Mouse (Mus musculus): ENCODE measurements around the gene Shd. TPM values are rescaled to one million over a fixed set of nuclear protein-coding genes. Genes with fewer than 3 reads are reported as not detected.

Gene Shd
- polyA plus RNA-seq, 1 experiment: 207 TPM

GRCm38 (mm10) chr17:56020400-56021084 lies 50.3 kb downstream of the Shd start:
- no peak for DNase-seq (ENCODE audit: low read depth)
- TF ChIP-seq POLR2A (IDR thresholded peaks at IDR 0.05; ENCODE audit: borderline replicate concordance, extremely low read depth, insufficient read depth, insufficient read length, poor library complexity, severe bottlenecking) (no peak), CTCF (IDR thresholded peaks at IDR 0.05; ENCODE audit: borderline replicate concordance, extremely low read depth, insufficient read depth, insufficient read length) (no peak)

- no peak for DNase-seq (ENCODE audit: low read depth)
- TF ChIP-seq CTCF (IDR thresholded peaks at IDR 0.05; ENCODE audit: borderline replicate concordance, extremely low read depth, insufficient read depth, insufficient read length) (no peak), POLR2A (IDR thresholded peaks at IDR 0.05; ENCODE audit: borderline replicate concordance, extremely low read depth, insufficient read depth, insufficient read length, poor library complexity, severe bottlenecking) (no peak)
Measured at GRCm38 (mm10) chr17:56021161-56021910, 51.1 kb downstream of the Shd start.

GRCm38 (mm10) chr17:56022131-56022988 lies 52.1 kb downstream of the Shd start:
- no peak for TF ChIP-seq POLR2A (IDR thresholded peaks at IDR 0.05; ENCODE audit: borderline replicate concordance, extremely low read depth, insufficient read depth, insufficient read length, poor library complexity, severe bottlenecking)
- TF ChIP-seq CTCF (IDR thresholded peaks at IDR 0.05; ENCODE audit: borderline replicate concordance, extremely low read depth, insufficient read depth, insufficient read length): no peak
- no peak for DNase-seq (ENCODE audit: low read depth)

- no peak for TF ChIP-seq POLR2A (IDR thresholded peaks at IDR 0.05; ENCODE audit: borderline replicate concordance, extremely low read depth, insufficient read depth, insufficient read length, poor library complexity, severe bottlenecking)
- no peak for DNase-seq (ENCODE audit: low read depth)
Measured at GRCm38 (mm10) chr17:56022989-56023290, 52.7 kb downstream of the Shd start.

- TF ChIP-seq CTCF (IDR thresholded peaks at IDR 0.05; ENCODE audit: borderline replicate concordance, extremely low read depth, insufficient read depth, insufficient read length): no peak
- no peak for TF ChIP-seq POLR2A (IDR thresholded peaks at IDR 0.05; ENCODE audit: borderline replicate concordance, extremely low read depth, insufficient read depth, insufficient read length, poor library complexity, severe bottlenecking)
- DNase-seq (ENCODE audit: low read depth): no peak
Measured at GRCm38 (mm10) chr17:56023386-56023785, 53.1 kb downstream of the Shd start.

GRCm38 (mm10) chr17:56024476-56024875 lies 54.2 kb downstream of the Shd start:
- DNase-seq (ENCODE audit: low read depth): no peak
- no peak for TF ChIP-seq CTCF (IDR thresholded peaks at IDR 0.05; ENCODE audit: borderline replicate concordance, extremely low read depth, insufficient read depth, insufficient read length)
- TF ChIP-seq POLR2A (IDR thresholded peaks at IDR 0.05; ENCODE audit: borderline replicate concordance, extremely low read depth, insufficient read depth, insufficient read length, poor library complexity, severe bottlenecking): no peak

GRCm38 (mm10) chr17:56024931-56025330 lies 54.7 kb downstream of the Shd start:
- TF ChIP-seq POLR2A (IDR thresholded peaks at IDR 0.05; ENCODE audit: borderline replicate concordance, extremely low read depth, insufficient read depth, insufficient read length, poor library complexity, severe bottlenecking) (no peak), CTCF (IDR thresholded peaks at IDR 0.05; ENCODE audit: borderline replicate concordance, extremely low read depth, insufficient read depth, insufficient read length) (no peak)
- DNase-seq (ENCODE audit: low read depth): no peak

Other genes with a start within 250 kb of the Shd start
- 0.03 and 0.10 TPM in 2 replicates for gene Adgre4, start 220.5 kb upstream of the Shd start, polyA plus RNA-seq (2012; rRNA removed)
- gene Zfp119a, start 91.5 kb upstream of the Shd start, polyA plus RNA-seq (2012; rRNA removed): 3.8 and 4.3 TPM in 2 replicates
- 7.6 and 7.8 TPM in 2 replicates for gene Zfp959, start 78.4 kb upstream of the Shd start, polyA plus RNA-seq (2012; rRNA removed)
- 2.6 and 3.4 TPM in 2 replicates for gene Zfp119b, start 21.0 kb upstream of the Shd start, polyA plus RNA-seq (2012; rRNA removed)
- 3.7 and 3.8 TPM in 2 replicates for gene Ebi3, start 17.8 kb upstream of the Shd start, polyA plus RNA-seq (2012; rRNA removed)
- 12.8 and 15.4 TPM in 2 replicates for gene Yju2, start 11.4 kb upstream of the Shd start, polyA plus RNA-seq (2012; rRNA removed)
- 130 and 155 TPM in 2 replicates for gene Fsd1, start 16.0 kb downstream of the Shd start, polyA plus RNA-seq (2012; rRNA removed)
- 5.7 and 7.5 TPM in 2 replicates for gene Stap2, start 35.1 kb downstream of the Shd start, polyA plus RNA-seq (2012; rRNA removed)
- gene Mpnd, start 35.2 kb downstream of the Shd start, polyA plus RNA-seq (2012; rRNA removed): 223 and 288 TPM in 2 replicates
- gene Sh3gl1, start 66.2 kb downstream of the Shd start, polyA plus RNA-seq (2012; rRNA removed): 90.3 and 121 TPM in 2 replicates
- 9.7 and 11.3 TPM in 2 replicates for gene Chaf1a, start 70.0 kb downstream of the Shd start, polyA plus RNA-seq (2012; rRNA removed)
- 110 and 135 TPM in 2 replicates for gene Ubxn6, start 104.6 kb downstream of the Shd start, polyA plus RNA-seq (2012; rRNA removed)
- 119 and 129 TPM in 2 replicates for gene Hdgfl2, start 109.2 kb downstream of the Shd start, polyA plus RNA-seq (2012; rRNA removed)
- gene Plin4, start 139.3 kb downstream of the Shd start, polyA plus RNA-seq (2012; rRNA removed): 0.11 and 0.16 TPM in 2 replicates
- gene Plin5, start 147.1 kb downstream of the Shd start, polyA plus RNA-seq (2012; rRNA removed): 0.43 and 0.67 TPM in 2 replicates
- 0.06 and 0.18 TPM in 2 replicates for gene Lrg1, start 151.5 kb downstream of the Shd start, polyA plus RNA-seq (2012; rRNA removed)
- 35.0 and 48.5 TPM in 2 replicates for gene Sema6b, start 169.9 kb downstream of the Shd start, polyA plus RNA-seq (2012; rRNA removed)
- gene Tnfaip8l1, start 192.0 kb downstream of the Shd start, polyA plus RNA-seq (2012; rRNA removed): 9.8 TPM in 2 replicates
- 49.8 and 54.7 TPM in 2 replicates for gene Mydgf, start 213.5 kb downstream of the Shd start, polyA plus RNA-seq (2012; rRNA removed)
- 53.3 and 54.4 TPM in 2 replicates for gene Dpp9, start 248.4 kb downstream of the Shd start, polyA plus RNA-seq (2012; rRNA removed)